Mouse (Mus musculus) MEL (cell line): ENCODE data around the gene Rab1b. TPM values are rescaled to one million over a fixed set of nuclear protein-coding genes. Genes with fewer than 3 reads are reported as not detected.

Experiments used
- DNase-seq: peaks from one replicate; pipeline ENCODE4 v3.0.0; 2011; ENCODE audit warnings: low read depth, low spot score
- H3K27ac ChIP-seq: 2 replicates; pipeline ENCODE4 v1.5.1; 2012; ENCODE audit warnings: low read depth, mild to moderate bottlenecking, control low read depth, low read length, moderate library complexity; ENCODE audit not compliant: control insufficient read depth
- H3K27me3 ChIP-seq, 2 experiments: fragments of 150-350 bp in 1 of 2; sonication (generic) in 1 of 2; 2 replicates each; pipeline ENCODE4 v1.6.1; 2012; ENCODE audit warnings: low read length in 2 of 2, mild to moderate bottlenecking in 2 of 2, improper control_type of control experiment in 1 of 2, moderate library complexity in 1 of 2; ENCODE audit not compliant: insufficient read depth in 2 of 2, control insufficient read depth in 1 of 2
- H3K36me3 ChIP-seq, 2 experiments: 2 replicates each; pipeline ENCODE4 v1.6.1; 2012 to 2014; ENCODE audit warnings: low read length in 2 of 2, improper control_type of control experiment in 1 of 2, inconsistent platforms in 1 of 2, mild to moderate bottlenecking in 1 of 2; ENCODE audit not compliant: insufficient read depth in 2 of 2, control insufficient read depth in 1 of 2
- H3K4me1 ChIP-seq, 2 experiments: fragments of 150-350 bp in 1 of 2; sonication (generic) in 1 of 2; 2 replicates each; pipeline ENCODE4 v1.6.1; 2012; ENCODE audit warnings: low read length in 2 of 2, improper control_type of control experiment in 1 of 2, mild to moderate bottlenecking in 1 of 2; ENCODE audit not compliant: insufficient read depth in 2 of 2, control insufficient read depth in 1 of 2
- H3K4me3 ChIP-seq, 2 experiments: fragments of 150-350 bp in 1 of 2; sonication (generic) in 1 of 2; 2 replicates each; pipeline ENCODE4 v1.5.1; 2012; ENCODE audit warnings: low read depth in 2 of 2, low read length in 2 of 2, mild to moderate bottlenecking in 2 of 2, moderate library complexity in 2 of 2, control low read depth in 1 of 2, improper control_type of control experiment in 1 of 2; ENCODE audit not compliant: control insufficient read depth in 1 of 2, insufficient read depth in 1 of 2
- H3K79me2 ChIP-seq: 2 replicates; pipeline ENCODE4 v1.6.1; 2012; ENCODE audit warnings: mild to moderate bottlenecking, low read length, moderate library complexity; ENCODE audit not compliant: control insufficient read depth, poor library complexity, insufficient read depth
- H3K9ac ChIP-seq: 2 replicates; pipeline ENCODE4 v1.6.1; 2012; ENCODE audit warnings: low read depth, mild to moderate bottlenecking, control low read depth, low read length, moderate library complexity; ENCODE audit not compliant: control insufficient read depth, poor library complexity, severe bottlenecking
- H3K9me3 ChIP-seq: fragments of 150-350 bp; sonication (generic); replicated peaks from 2 replicates; pipeline ENCODE4 v1.6.1; 2012; ENCODE audit warnings: mild to moderate bottlenecking, low read length, improper control_type of control experiment, moderate library complexity; ENCODE audit not compliant: insufficient read depth
- CHD1 ChIP-seq: IDR thresholded peaks from 2 replicates; pipeline ENCODE4 v1.6.1; 2012; ENCODE audit warnings: low read depth, mild to moderate bottlenecking, inconsistent platforms, low read length, improper control_type of control experiment
- CHD2 ChIP-seq: IDR thresholded peaks from 2 replicates; pipeline ENCODE4 v1.6.1; 2011; ENCODE audit warnings: low read length, improper control_type of control experiment
- EP300 ChIP-seq, 2 experiments: IDR thresholded peaks; 2 replicates each; pipeline ENCODE4 v1.6.1; 2011; ENCODE audit warnings: improper control_type of control experiment in 2 of 2, low read length in 2 of 2, low read depth in 1 of 2, mild to moderate bottlenecking in 1 of 2
- GABPA ChIP-seq: IDR thresholded peaks from 2 replicates; pipeline ENCODE4 v1.6.1; 2012; ENCODE audit warnings: low read depth, mild to moderate bottlenecking, inconsistent platforms, low read length, improper control_type of control experiment, moderate library complexity
- GATA1 ChIP-seq: IDR thresholded peaks from 2 replicates; pipeline ENCODE4 v1.6.1; 2011; ENCODE audit warnings: low read depth, low read length, improper control_type of control experiment
- HCFC1 ChIP-seq: IDR thresholded peaks from 2 replicates; pipeline ENCODE4 v1.6.1; 2012; ENCODE audit warnings: low read depth, mild to moderate bottlenecking, inconsistent platforms, low read length, improper control_type of control experiment, moderate library complexity
- MAZ ChIP-seq: IDR thresholded peaks from 2 replicates; pipeline ENCODE4 v1.6.1; 2012; ENCODE audit warnings: low read depth, mild to moderate bottlenecking, inconsistent platforms, low read length, improper control_type of control experiment
- MEF2A ChIP-seq: IDR thresholded peaks from 2 replicates; pipeline ENCODE4 v1.6.1; 2014; ENCODE audit warnings: low read depth, mild to moderate bottlenecking, inconsistent platforms, low read length, improper control_type of control experiment; ENCODE audit not compliant: poor library complexity, insufficient replicate concordance, severe bottlenecking; ENCODE audit errors: extremely low read depth
- MXI1 ChIP-seq: IDR thresholded peaks from 2 replicates; pipeline ENCODE4 v1.6.1; 2011; ENCODE audit warnings: mild to moderate bottlenecking, low read depth, low read length, improper control_type of control experiment
- MYB ChIP-seq: IDR thresholded peaks from 2 replicates; pipeline ENCODE4 v1.6.1; 2011; ENCODE audit warnings: mild to moderate bottlenecking, low read depth, low read length, improper control_type of control experiment
- MYC ChIP-seq: IDR thresholded peaks from 2 replicates; pipeline ENCODE4 v1.6.1; 2011; ENCODE audit warnings: low read depth, mild to moderate bottlenecking, low read length, improper control_type of control experiment, moderate library complexity
- NELFE ChIP-seq: IDR thresholded peaks from 2 replicates; pipeline ENCODE4 v1.6.1; 2011; ENCODE audit warnings: low read depth, low read length, improper control_type of control experiment
- POLR2A ChIP-seq, 2 experiments: IDR thresholded peaks; 2 replicates each; pipeline ENCODE4 v1.6.1; 2011 to 2012; ENCODE audit warnings: low read length in 2 of 2, mild to moderate bottlenecking in 2 of 2, control low read depth in 1 of 2, improper control_type of control experiment in 1 of 2, low read depth in 1 of 2, moderate library complexity in 1 of 2; ENCODE audit not compliant: control insufficient read depth in 1 of 2, insufficient read depth in 1 of 2, poor library complexity in 1 of 2
- POLR2AphosphoS2 ChIP-seq: IDR thresholded peaks from 2 replicates; pipeline ENCODE4 v1.6.1; 2011; ENCODE audit warnings: low read length, improper control_type of control experiment
- SIN3A ChIP-seq: IDR thresholded peaks from 2 replicates; pipeline ENCODE4 v1.6.1; 2012; ENCODE audit warnings: low read length, improper control_type of control experiment, inconsistent platforms
- TBP ChIP-seq: IDR thresholded peaks from 2 replicates; pipeline ENCODE4 v1.8.0; 2011; ENCODE audit warnings: low read depth, low read length, improper control_type of control experiment
- TCF12 ChIP-seq: IDR thresholded peaks from 2 replicates; pipeline ENCODE4 v1.6.1; 2014; ENCODE audit warnings: low read depth, mild to moderate bottlenecking, inconsistent platforms, low read length, improper control_type of control experiment, moderate library complexity
- UBTF ChIP-seq: IDR thresholded peaks from 2 replicates; pipeline ENCODE4 v1.6.1; 2012; ENCODE audit warnings: low read depth, mild to moderate bottlenecking, inconsistent platforms, low read length, improper control_type of control experiment, moderate library complexity, borderline replicate concordance; ENCODE audit not compliant: insufficient read depth
- USF1 ChIP-seq: IDR thresholded peaks from 2 replicates; pipeline ENCODE4 v1.6.1; 2014; ENCODE audit warnings: low read depth, mild to moderate bottlenecking, inconsistent platforms, low read length, improper control_type of control experiment, moderate library complexity
- USF2 ChIP-seq, 2 experiments: IDR thresholded peaks; 2 replicates each; pipeline ENCODE4 v1.6.1; 2011 to 2012; ENCODE audit warnings: improper control_type of control experiment in 2 of 2, low read length in 2 of 2, borderline replicate concordance in 1 of 2, inconsistent platforms in 1 of 2, low read depth in 1 of 2, mild to moderate bottlenecking in 1 of 2; ENCODE audit not compliant: insufficient read depth in 1 of 2
- ZC3H11A ChIP-seq: IDR thresholded peaks from 2 replicates; pipeline ENCODE4 v1.6.1; 2012; ENCODE audit warnings: low read depth, mild to moderate bottlenecking, inconsistent platforms, low read length, improper control_type of control experiment
- ZMIZ1 ChIP-seq: IDR thresholded peaks from 2 replicates; pipeline ENCODE4 v1.6.1; 2012; ENCODE audit warnings: low read depth, mild to moderate bottlenecking, inconsistent platforms, low read length, improper control_type of control experiment, moderate library complexity
- polyA plus RNA-seq, 2 experiments: library from polyadenylated mRNA; stranded (reverse) in 1 of 2; unstranded in 1 of 2; fragments of >175 nt in 1 of 2; fragments of >200 nt in 1 of 2; gene quantifications; 2 replicates each; pipeline versions ENCODE4 v1.2.1 to v1.2.4; 2012; ENCODE audit warnings: low replicate concordance in 2 of 2, low read depth in 1 of 2; ENCODE audit not compliant: insufficient read length in 2 of 2, insufficient read depth in 1 of 2, missing spikeins in 1 of 2
- total RNA-seq: library from RNA; depleted of rRNA; stranded (reverse); fragments of 300-350 nt; gene quantifications from 2 replicates; pipeline ENCODE4 v1.2.3, GENCODE M21; 2012

Rab1b gene
- total and polyA plus RNA-seq, 3 experiments = 86.4 to 162 TPM; not detected in 1

DNA sequence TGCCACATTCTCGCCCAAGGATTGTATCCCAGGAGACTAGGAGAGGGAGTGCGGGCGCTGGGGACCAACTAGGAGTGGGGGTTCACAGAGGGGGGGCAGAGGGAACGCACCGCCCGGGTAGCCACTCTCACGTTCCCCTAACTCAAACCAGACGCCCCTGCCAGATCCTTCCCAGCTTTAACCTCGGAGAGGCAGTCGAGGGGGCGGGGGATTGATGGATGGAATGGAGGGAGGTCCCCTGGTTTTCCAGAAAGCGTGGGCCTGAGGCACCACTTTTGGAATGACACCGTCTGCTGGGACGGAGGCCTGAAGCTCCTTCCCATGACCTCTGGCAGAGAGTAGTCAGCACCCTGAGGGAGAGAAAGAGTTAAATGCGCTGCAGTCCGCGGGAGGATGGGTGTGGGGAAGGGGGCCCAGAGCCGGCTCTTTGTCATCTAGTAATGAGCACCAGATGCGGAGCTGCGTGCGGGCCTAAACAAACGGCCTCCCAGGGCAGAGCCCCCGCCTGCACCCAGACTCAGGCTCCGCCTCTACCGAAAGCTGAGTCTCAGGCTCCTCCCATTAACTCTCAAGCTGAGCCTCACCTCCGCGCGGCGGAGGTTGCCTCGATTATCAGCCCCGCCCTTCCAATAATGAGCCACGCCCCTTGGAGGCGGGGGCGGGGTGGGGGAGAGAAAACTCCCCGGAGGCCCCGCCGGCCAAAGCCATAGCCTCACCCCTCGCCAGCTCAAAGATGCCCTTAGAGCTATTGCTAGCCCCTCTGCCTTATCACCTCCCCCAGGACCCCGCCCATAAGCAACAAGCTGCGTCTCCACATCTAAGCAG, 35.1 kb downstream of the Rab1b start:
- peaks cover 0 to 2% of the 10 kb centered on the region in 2 experiments; a peak in 1 of 4 replicates for H3K36me3 ChIP-seq
- H3K79me2 ChIP-seq = peaks cover 2% of the 10 kb centered on the region; the same call in 1 of the 2 replicates
- H3K27me3 ChIP-seq = no peaks in the 10 kb centered on the region
- peak overlapping the region; percentile 56 to 68 for H3K4me3 ChIP-seq
- peak overlapping the region; percentile 77 for H3K9ac ChIP-seq
- peak overlapping the region; percentile 39 for H3K27ac ChIP-seq
- peaks cover 5 to 29% of the 10 kb centered on the region in 2 experiments for H3K4me1 ChIP-seq
- H3K9me3 ChIP-seq = no peaks in the 10 kb centered on the region
- TF ChIP-seq POLR2A (IDR thresholded peaks at IDR 0.05; ENCODE audit: control insufficient read depth in 1 of 2, insufficient read depth in 1 of 2, low read depth in 1 of 2, low read length in 2 of 2, poor library complexity in 1 of 2) (peak; percentile 2 to 55; a peak in 2 of 4 replicates), TBP (0 out of 2 replicates have a peak, but pooled peaks have one; percentile 12), NELFE (peak; percentile 37; the same call in 1 of the 2 replicates), CHD1 (0 out of 2 replicates have a peak, but pooled peaks have one; percentile 52), MXI1 (peak; percentile 38; the same call in 1 of the 2 replicates), MAZ (peak; percentile 61; the same call in 1 of the 2 replicates), UBTF (no peak), HCFC1 (0 out of 2 replicates have a peak, but pooled peaks have one; percentile 21), USF2 (IDR thresholded peaks at IDR 0.05; ENCODE audit: borderline replicate concordance in 1 of 2, insufficient read depth in 1 of 2, low read depth in 1 of 2, low read length in 2 of 2) (no peak), ZMIZ1 (no peak)
- TF ChIP-seq, all 39 proteins: peak for 7
- DNase-seq = peak; percentile 94

DNA sequence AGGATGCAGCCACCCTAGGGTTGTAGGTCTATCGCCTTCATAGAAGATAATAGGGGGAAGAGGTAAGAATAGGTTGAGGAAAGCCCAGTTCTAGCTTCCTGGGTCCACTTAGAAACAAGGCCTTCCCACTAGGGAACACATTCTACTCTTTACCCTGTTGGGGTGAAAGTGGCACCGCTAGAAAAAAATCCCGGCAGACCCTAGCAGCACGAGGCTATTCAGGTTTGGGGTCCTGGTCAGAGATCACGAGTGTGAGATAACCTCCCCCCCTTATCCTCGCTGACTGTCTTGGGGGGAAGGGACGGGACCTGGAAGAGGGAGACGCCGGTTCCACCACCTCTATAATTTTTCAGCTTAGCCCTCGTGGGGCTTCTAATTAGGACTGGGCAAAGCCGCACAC, 35.8 kb downstream of the Rab1b start:
- peak overlapping the region in 1 of 2 experiments; percentile 56; a peak in 1 of 4 replicates for H3K4me3 ChIP-seq
- no peak for TF ChIP-seq SIN3A
- no peak for TF ChIP-seq POLR2AphosphoS2
- TF ChIP-seq UBTF = no peak
- TF ChIP-seq USF2 (IDR thresholded peaks at IDR 0.05; ENCODE audit: borderline replicate concordance in 1 of 2, insufficient read depth in 1 of 2, low read depth in 1 of 2, low read length in 2 of 2) = no peak
- no peak for TF ChIP-seq TCF12
- no peak for TF ChIP-seq CHD2
- no peak for TF ChIP-seq GATA1
- TF ChIP-seq MYB = no peak
- no peak for TF ChIP-seq USF1
- no peak for TF ChIP-seq POLR2A (IDR thresholded peaks at IDR 0.05; ENCODE audit: control insufficient read depth in 1 of 2, insufficient read depth in 1 of 2, low read depth in 1 of 2, low read length in 2 of 2, poor library complexity in 1 of 2)
- TF ChIP-seq CHD1 = no peak
- TF ChIP-seq EP300 (IDR thresholded peaks at IDR 0.05; ENCODE audit: low read depth in 1 of 2, low read length in 2 of 2) = no peak
- no peak for TF ChIP-seq GABPA
- no peak for TF ChIP-seq MEF2A
- no peak for TF ChIP-seq MYC
- no peak for TF ChIP-seq ZC3H11A
- TF ChIP-seq NELFE = no peak
- TF ChIP-seq, all 39 proteins: peak for 0
- no peaks in the 10 kb centered on the region for H3K27me3 ChIP-seq

More for the DNA sequence above, 35.8 kb downstream of the Rab1b start:
- Histone ChIP-seq H3K36me3 (peaks cover 0 to 4% of the 10 kb centered on the region in 2 experiments; a peak in 1 of 4 replicates), H3K9me3 (no peaks in the 10 kb centered on the region), H3K9ac (peak overlapping the region; percentile 77), H3K4me1 (peaks cover 5 to 29% of the 10 kb centered on the region in 2 experiments), H3K27ac (no peak overlapping the region), H3K79me2 (peaks cover 2% of the 10 kb centered on the region; the same call in 1 of the 2 replicates)
- DNase-seq = no peak
